ENCODE assay signal across 13 mouse cellular contexts in genomic region chr9:13442012-13442735, GRCm38 (mm10). TPM values are rescaled to one million over a fixed set of nuclear protein-coding genes. Genes with fewer than 3 reads are reported as not detected.
DNase-seq lines count a peak whose midpoint lies in the region; ATAC-seq and TF ChIP-seq lines count a peak whose summit lies in the region.
"Had no signal": no experiment of that assay in that cellular context is flagged by ENCODE, and none has a peak within 500 bp of the region (broad histone marks: within the 10 kb centered on the region; RNA-seq: fewer than 3 reads in every experiment).

No protein-coding gene starts in this region.

- H3K9ac ChIP-seq in heart, embryonic 11.5 days (ENCODE audit: low read depth, low read length), result no peak overlapping the region
- no peak overlapping the region for H3K9ac ChIP-seq in liver, embryonic 13.5 days
- H3K9ac ChIP-seq in forebrain, embryonic 12.5 days, result no peak overlapping the region
- H3K9ac ChIP-seq: liver, embryonic 15.5 days had no signal

- H3ac ChIP-seq in C2C12 (ENCODE audit: control insufficient read depth, insufficient read length, low read depth), result no peak overlapping the region

- H3K4me2 ChIP-seq in heart, embryonic 11.5 days, result peak overlapping the region; percentile 42
- no peak overlapping the region for H3K4me2 ChIP-seq in liver, embryonic 13.5 days
- no peak overlapping the region for H3K4me2 ChIP-seq in forebrain, embryonic 12.5 days
- H3K4me2 ChIP-seq: liver, embryonic 15.5 days had no signal

- H3K4me3 ChIP-seq in C2C12 (ENCODE audit: insufficient read depth, poor library complexity, severe bottlenecking), result no peak overlapping the region
- no peak overlapping the region for H3K4me3 ChIP-seq in heart, embryonic 11.5 days (ENCODE audit: low read depth, low read length)
- H3K4me3 ChIP-seq in liver, embryonic 13.5 days (replicated peaks), result no peak overlapping the region
- no peak overlapping the region for H3K4me3 ChIP-seq in forebrain, embryonic 12.5 days (replicated peaks)
- H3K4me3 ChIP-seq: embryonic facial prominence, embryonic 10.5 days; layer of hippocampus, adult 2 months; liver, embryonic 15.5 days had no signal

- H3K79me2 ChIP-seq in C2C12 (ENCODE audit: control insufficient read depth, insufficient read depth), result no peaks in the 10 kb centered on the region

- no peaks in the 10 kb centered on the region for H3K36me3 ChIP-seq in C2C12 (ENCODE audit: control insufficient read depth, insufficient read depth)
- H3K36me3 ChIP-seq in heart, embryonic 11.5 days (ENCODE audit: control insufficient read depth, insufficient read depth, low read length), result no peaks in the 10 kb centered on the region
- H3K36me3 ChIP-seq in liver, embryonic 13.5 days, result no peaks in the 10 kb centered on the region
- H3K36me3 ChIP-seq in forebrain, embryonic 12.5 days (replicated peaks), result no peaks in the 10 kb centered on the region
- H3K36me3 ChIP-seq: embryonic facial prominence, embryonic 10.5 days; liver, embryonic 15.5 days had no signal

- H3K27me3 ChIP-seq in C2C12 (ENCODE audit: control insufficient read depth, insufficient read depth, insufficient read length), result no peaks in the 10 kb centered on the region
- no peaks in the 10 kb centered on the region for H3K27me3 ChIP-seq in heart, embryonic 11.5 days (ENCODE audit: control insufficient read depth, insufficient read depth, low read length)
- no peaks in the 10 kb centered on the region for H3K27me3 ChIP-seq in liver, embryonic 13.5 days
- no peaks in the 10 kb centered on the region for H3K27me3 ChIP-seq in forebrain, embryonic 12.5 days
- H3K27me3 ChIP-seq: liver, embryonic 15.5 days had no signal

- WGBS in heart, embryonic 11.5 days (ENCODE audit: insufficient replicate concordance), result 35% methylated on average over 13 of the region's 13 CpGs
- WGBS in liver, embryonic 13.5 days (ENCODE audit: insufficient replicate concordance), result 22% methylated on average over 13 of the region's 13 CpGs
- 92% methylated on average over 13 of the region's 13 CpGs for WGBS in forebrain, embryonic 12.5 days

- H3K79me3 ChIP-seq in C2C12 (ENCODE audit: low read depth), result no peaks in the 10 kb centered on the region

- TF ChIP-seq CTCF in C2C12 (IDR thresholded peaks at IDR 0.05; ENCODE audit: control insufficient read depth, insufficient read depth, insufficient read length), result no peak

- ATAC-seq in heart, embryonic 11.5 days (replicated peaks; ENCODE audit: insufficient number of reproducible peaks, low FRiP score, low TSS enrichment), result peak; percentile 63
- peak; percentile 39; the same call in 1 of the 2 replicates for ATAC-seq in liver, embryonic 13.5 days (ENCODE audit: low read depth)
- ATAC-seq in erythroblast, adult 5-6 weeks (replicated peaks; ENCODE audit: low FRiP score, poor library complexity, severe bottlenecking), result no peak
- ATAC-seq in forebrain, embryonic 12.5 days (ENCODE audit: low FRiP score), result no peak

- peak overlapping the region; percentile 77 for H3K27ac ChIP-seq in heart, embryonic 11.5 days (ENCODE audit: low read depth, low read length)
- H3K27ac ChIP-seq in liver, embryonic 13.5 days, result no peak overlapping the region
- H3K27ac ChIP-seq in forebrain, embryonic 12.5 days, result no peak overlapping the region
- H3K27ac ChIP-seq: embryonic facial prominence, embryonic 10.5 days; layer of hippocampus, adult 2 months; liver, embryonic 15.5 days had no signal

- DNase-seq in heart, adult 11 months, result peak; percentile 93
- DNase-seq in heart, postnatal 4 days, result no peak
- DNase-seq in liver, embryonic 13.5 days, result no peak
- no peak for DNase-seq in cerebellum, postnatal 36 days

- H3K9me3 ChIP-seq in heart, embryonic 11.5 days (replicated peaks; ENCODE audit: control insufficient read depth, low read length), result 0 out of 2 replicates have a peak, but pooled peaks cover 2% of the 10 kb centered on the region
- no peaks in the 10 kb centered on the region for H3K9me3 ChIP-seq in liver, embryonic 13.5 days (replicated peaks)
- H3K9me3 ChIP-seq in forebrain, embryonic 12.5 days, result no peaks in the 10 kb centered on the region
- H3K9me3 ChIP-seq: liver, embryonic 15.5 days had no signal

- peaks cover 12% of the 10 kb centered on the region for H3K4me1 ChIP-seq in heart, embryonic 11.5 days (ENCODE audit: control insufficient read depth, insufficient read depth, low read length)
- peaks cover 3% of the 10 kb centered on the region; the same call in 1 of the 2 replicates for H3K4me1 ChIP-seq in liver, embryonic 13.5 days (replicated peaks)
- peaks cover 6% of the 10 kb centered on the region; the same call in 1 of the 2 replicates for H3K4me1 ChIP-seq in forebrain, embryonic 12.5 days
- H3K4me1 ChIP-seq: embryonic facial prominence, embryonic 10.5 days; liver, embryonic 15.5 days had no signal

TF ChIP-seq in C2C12, 6 proteins besides CTCF, POLR2A, EP300 and RAD21:
- TF ChIP-seq FOSL1 (IDR thresholded peaks at IDR 0.05; ENCODE audit: insufficient read depth, low read length, poor library complexity, severe bottlenecking) (peak; percentile 8), MYOG (IDR thresholded peaks at IDR 0.05; ENCODE audit: control insufficient read depth, extremely low read depth, insufficient read length) (no peak), CEBPB (IDR thresholded peaks at IDR 0.05; ENCODE audit: low read depth) (peak; percentile 26), MYOD1 (IDR thresholded peaks at IDR 0.05; ENCODE audit: control insufficient read depth, insufficient read length, low read depth) (no peak), MAX (IDR thresholded peaks at IDR 0.05) (peak; percentile 33), USF1 (IDR thresholded peaks at IDR 0.05; ENCODE audit: low read depth) (no peak)

RNA-seq across cellular contexts. Expression of gene Gm17571, which starts 4.4 kb away (rescaled TPM):
- not detected for total RNA-seq in heart, postnatal 4 days (2021)
- not detected for polyA plus RNA-seq in C2C12 (2012; fragmentation: generic; extraction: Trizol)
- polyA plus RNA-seq in heart, embryonic 11.5 days (2014; fragmentation: Nextera tagmentation; extraction: Ambion mirVana), result not detected in 2 replicates
- not detected in 2 replicates for polyA plus RNA-seq in liver, embryonic 13.5 days (2015; fragmentation: Nextera tagmentation; extraction: Ambion mirVana)
- not detected in 2 replicates for total RNA-seq in erythroblast, adult 5-6 weeks (2015; ENCODE audit: low replicate concordance)
- total RNA-seq in erythroblast, adult 5-6 weeks (2017; ENCODE audit: low replicate concordance), result not detected in 2 replicates
- not detected in 2 replicates for polyA plus RNA-seq in forebrain, embryonic 12.5 days (2016; fragmentation: Nextera tagmentation; extraction: Ambion mirVana)
- total RNA-seq: gastrocnemius, adult 8-10 months; layer of hippocampus, adult 2 months; neutrophil, adult 5-6 weeks had no signal
- polyA plus RNA-seq: embryonic facial prominence, embryonic 10.5 days; liver, embryonic 15.5 days had no signal

Comparison
In these comparisons a context has a peak if more than half of its experiments do, and no peak if none do; other contexts are left out.
1. ATAC-seq: peak in heart, embryonic 11.5 days (single experiment) and liver, embryonic 13.5 days (single experiment); none in erythroblast, adult 5-6 weeks (single experiment) and forebrain, embryonic 12.5 days (single experiment).